Mouse (Mus musculus): ENCODE measurements at regions not wholly inside any gene's neighbourhood (a gene's known extent, or its start where the extent isn't known, plus 50 kb on each side); places are given as distances from the start of the nearest gene placed in this dataset.
A peak's percentile ranks its signal among the peaks of the same experiment; 100 is the strongest.

DNA sequence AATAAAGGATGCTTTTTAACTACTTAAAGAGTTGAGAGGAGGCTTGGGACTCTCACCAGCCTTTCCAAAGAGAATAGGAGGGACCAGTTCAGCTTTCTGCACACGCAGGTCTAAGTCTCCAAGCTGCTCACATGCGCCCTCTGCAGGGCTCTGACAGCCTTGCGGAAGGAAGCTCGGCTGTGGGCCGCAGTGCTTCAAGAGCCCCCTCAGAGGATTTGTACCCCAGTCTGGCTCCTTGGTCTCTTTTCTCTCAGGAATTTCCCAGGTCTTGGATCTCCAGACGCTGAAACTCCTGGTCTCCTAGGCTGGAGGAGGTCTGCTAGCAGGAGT, 429.9 kb downstream of the Fut8 start:
- TF ChIP-seq CTCF (IDR thresholded peaks at IDR 0.05; ENCODE audit: control insufficient read depth, insufficient read depth, insufficient read length) = peak; percentile 74
- TF ChIP-seq USF1 (IDR thresholded peaks at IDR 0.05; ENCODE audit: low read depth) = no peak
- no peak for TF ChIP-seq MAX (IDR thresholded peaks at IDR 0.05)
- TF ChIP-seq MYOD1 (IDR thresholded peaks at IDR 0.05; ENCODE audit: control insufficient read depth, insufficient read length, low read depth) = no peak
